Mouse (Mus musculus) neural tube, embryonic 13.5 days (tissue): ENCODE results near the gene Nfic. TPM values are rescaled to one million over a fixed set of nuclear protein-coding genes. Genes with fewer than 3 reads are reported as not detected.

Source experiments
- ATAC-seq: fragments of 200-750 bp; cut with Nextera tagmentation; 2 replicates; pipeline ENCODE4 v1.8.0; 2017; ENCODE audit warnings: low read depth, mild to moderate bottlenecking, moderate TSS enrichment, moderate library complexity
- H3K27ac ChIP-seq: fragments of 300-500 bp; sonication (generic); replicated peaks from 2 replicates; pipeline ENCODE4 v1.5.1; 2015; ENCODE audit warnings: moderate library complexity, mild to moderate bottlenecking, inconsistent platforms
- H3K27me3 ChIP-seq: fragments of 300-500 bp; sonication (generic); 2 replicates; pipeline ENCODE4 v1.6.1; 2015; ENCODE audit warnings: mild to moderate bottlenecking, inconsistent platforms
- H3K36me3 ChIP-seq: fragments of 300-500 bp; sonication (generic); 2 replicates; pipeline ENCODE4 v1.6.1; 2015; ENCODE audit warnings: mild to moderate bottlenecking, inconsistent platforms
- H3K4me1 ChIP-seq: fragments of 300-500 bp; sonication (generic); replicated peaks from 2 replicates; pipeline ENCODE4 v1.6.1; 2015; ENCODE audit warnings: inconsistent platforms
- H3K4me2 ChIP-seq: fragments of 300-500 bp; sonication (generic); 2 replicates; pipeline ENCODE4 v1.6.1; 2015; ENCODE audit warnings: inconsistent platforms, mild to moderate bottlenecking, moderate library complexity
- H3K4me3 ChIP-seq: fragments of 300-500 bp; sonication (generic); 2 replicates; pipeline ENCODE4 v1.5.1; 2015; ENCODE audit warnings: mild to moderate bottlenecking, inconsistent platforms
- H3K9ac ChIP-seq: fragments of 300-500 bp; sonication (generic); 2 replicates; pipeline ENCODE4 v1.6.1; 2015; ENCODE audit warnings: moderate library complexity, mild to moderate bottlenecking, inconsistent platforms
- H3K9me3 ChIP-seq: fragments of 300-500 bp; sonication (generic); 2 replicates; pipeline ENCODE4 v1.6.1; 2016; ENCODE audit warnings: inconsistent platforms
- WGBS: fragments of 180-500 bp; shearing (Covaris S2); methylation state at CpG from one replicate; pipeline ENCODE4 v1.1.7; 2015; 5-methylcytosine and 5-hydroxymethylcytosine counted together
- polyA plus RNA-seq: library from polyadenylated mRNA; unstranded; fragments of >200 nt; fragmentation: Nextera tagmentation; extraction: Ambion mirVana; gene quantifications from 2 replicates; pipeline ENCODE4 v1.2.1, GENCODE M21; 2015

The Nfic gene
- polyA plus RNA-seq, 1 experiment from 2014 or later: 27.1 TPM

- H3K4me2 ChIP-seq: peak overlapping the region; percentile 22; the same call in 1 of the 2 replicates
- no peaks in the 10 kb centered on the region for H3K9me3 ChIP-seq
- no peak for ATAC-seq
- peak overlapping the region; percentile 0; the same call in 1 of the 2 replicates for H3K9ac ChIP-seq
- no peak overlapping the region for H3K4me3 ChIP-seq
- 68% methylated on average over 9 of the region's 9 CpGs for WGBS
- H3K27me3 ChIP-seq: peaks cover 22% of the 10 kb centered on the region
- peak overlapping the region; percentile 88 for H3K27ac ChIP-seq
- H3K36me3 ChIP-seq: peaks cover 34% of the 10 kb centered on the region
- H3K4me1 ChIP-seq: peaks cover 100% of the 10 kb centered on the region
These were observed 44.5 kb downstream of the Nfic start for GRCm38 (mm10) chr10:81410981-81411380.

GRCm38 (mm10) chr10:81410350-81410749 lies 45.1 kb downstream of the Nfic start:
- Histone ChIP-seq H3K9ac (peak overlapping the region; percentile 14), H3K4me3 (no peak overlapping the region), H3K4me2 (peak overlapping the region; percentile 22; the same call in 1 of the 2 replicates), H3K27me3 (peaks cover 22% of the 10 kb centered on the region), H3K36me3 (peaks cover 40% of the 10 kb centered on the region), H3K4me1 (peaks cover 97% of the 10 kb centered on the region), H3K9me3 (no peaks in the 10 kb centered on the region), H3K27ac (peak overlapping the region; percentile 88)
- no peak for ATAC-seq
- WGBS: 64% methylated on average over 4 of the region's 4 CpGs

- no peaks in the 10 kb centered on the region for H3K9me3 ChIP-seq
- H3K36me3 ChIP-seq: peaks cover 42% of the 10 kb centered on the region
- 13% methylated on average over 8 of the region's 8 CpGs for WGBS
- peaks cover 87% of the 10 kb centered on the region for H3K4me1 ChIP-seq
- peak overlapping the region; percentile 1; the same call in 1 of the 2 replicates for H3K4me3 ChIP-seq
- peak overlapping the region; percentile 22; the same call in 1 of the 2 replicates for H3K4me2 ChIP-seq
- H3K27ac ChIP-seq: peak overlapping the region; percentile 61
- H3K9ac ChIP-seq: no peak overlapping the region; the same call in 1 of the 2 replicates
- H3K27me3 ChIP-seq: peaks cover 22% of the 10 kb centered on the region
- ATAC-seq: no peak
These were observed 46.1 kb downstream of the Nfic start for GRCm38 (mm10) chr10:81409330-81409729.

GRCm38 (mm10) chr10:81408871-81409291 lies 46.6 kb downstream of the Nfic start:
- Histone ChIP-seq H3K9me3 (no peaks in the 10 kb centered on the region), H3K36me3 (peaks cover 46% of the 10 kb centered on the region), H3K27me3 (peaks cover 22% of the 10 kb centered on the region), H3K4me2 (peak overlapping the region; percentile 22; the same call in 1 of the 2 replicates), H3K4me3 (no peak overlapping the region), H3K27ac (peak overlapping the region; percentile 61; the same call in 1 of the 2 replicates), H3K9ac (no peak overlapping the region), H3K4me1 (peaks cover 87% of the 10 kb centered on the region)
- ATAC-seq: peak; percentile 12; the same call in 1 of the 2 replicates
- WGBS: 18% methylated on average over 9 of the region's 9 CpGs

- Histone ChIP-seq H3K36me3 (peaks cover 49% of the 10 kb centered on the region), H3K4me3 (no peak overlapping the region), H3K27ac (peak overlapping the region; percentile 67; the same call in 1 of the 2 replicates), H3K4me2 (peak overlapping the region; percentile 49; the same call in 1 of the 2 replicates), H3K9ac (peak overlapping the region; percentile 38; the same call in 1 of the 2 replicates), H3K9me3 (no peaks in the 10 kb centered on the region), H3K27me3 (peaks cover 22% of the 10 kb centered on the region), H3K4me1 (peaks cover 87% of the 10 kb centered on the region)
- 36% methylated on average over 13 of the region's 13 CpGs for WGBS
- no peak for ATAC-seq
These were observed 47.1 kb downstream of the Nfic start for GRCm38 (mm10) chr10:81408424-81408729.

- peaks cover 48% of the 10 kb centered on the region for H3K36me3 ChIP-seq
- no peaks in the 10 kb centered on the region for H3K9me3 ChIP-seq
- peak overlapping the region; percentile 67 for H3K27ac ChIP-seq
- peak overlapping the region; percentile 49 for H3K4me2 ChIP-seq
- H3K4me3 ChIP-seq: peak overlapping the region; percentile 27
- no peak; the same call in 1 of the 2 replicates for ATAC-seq
- H3K9ac ChIP-seq: peak overlapping the region; percentile 61
- peaks cover 87% of the 10 kb centered on the region for H3K4me1 ChIP-seq
- 26% methylated on average over 31 of the region's 31 CpGs for WGBS
- H3K27me3 ChIP-seq: peaks cover 22% of the 10 kb centered on the region
These were observed 47.7 kb downstream of the Nfic start for GRCm38 (mm10) chr10:81407539-81408423.

- Histone ChIP-seq H3K27me3 (peaks cover 22% of the 10 kb centered on the region), H3K9me3 (no peaks in the 10 kb centered on the region), H3K4me1 (peaks cover 87% of the 10 kb centered on the region), H3K36me3 (peaks cover 42% of the 10 kb centered on the region), H3K4me3 (peak overlapping the region; percentile 27), H3K27ac (peak overlapping the region; percentile 67), H3K9ac (peak overlapping the region; percentile 61), H3K4me2 (peak overlapping the region; percentile 49)
- no peak for ATAC-seq
- 21% methylated on average over 24 of the region's 24 CpGs for WGBS
These were observed 48.7 kb downstream of the Nfic start for GRCm38 (mm10) chr10:81406504-81407440.

- H3K27me3 ChIP-seq: peaks cover 22% of the 10 kb centered on the region
- H3K4me2 ChIP-seq: peak overlapping the region; percentile 49; the same call in 1 of the 2 replicates
- no peak for ATAC-seq
- no peaks in the 10 kb centered on the region for H3K9me3 ChIP-seq
- WGBS: 42% methylated on average over 13 of the region's 13 CpGs
- H3K4me1 ChIP-seq: peaks cover 87% of the 10 kb centered on the region
- H3K36me3 ChIP-seq: peaks cover 43% of the 10 kb centered on the region
- H3K4me3 ChIP-seq: no peak overlapping the region
- H3K27ac ChIP-seq: peak overlapping the region; percentile 67; the same call in 1 of the 2 replicates
- no peak overlapping the region for H3K9ac ChIP-seq
These were observed 49.7 kb downstream of the Nfic start for GRCm38 (mm10) chr10:81405588-81406201.

- Histone ChIP-seq H3K36me3 (peaks cover 53% of the 10 kb centered on the region), H3K9ac (0 out of 2 replicates have a peak overlapping the region, but pooled peaks have one; percentile 26), H3K27ac (no peak overlapping the region; the same call in 1 of the 2 replicates), H3K9me3 (no peaks in the 10 kb centered on the region), H3K4me3 (no peak overlapping the region), H3K4me1 (peaks cover 87% of the 10 kb centered on the region), H3K4me2 (no peak overlapping the region), H3K27me3 (peaks cover 24% of the 10 kb centered on the region)
- 54% methylated on average over 17 of the region's 18 CpGs for WGBS
- ATAC-seq: no peak
These were observed 50.7 kb downstream of the Nfic start for GRCm38 (mm10) chr10:81404720-81405119.

GRCm38 (mm10) chr10:81404082-81404481 lies 51.4 kb downstream of the Nfic start:
- Histone ChIP-seq H3K4me3 (no peak overlapping the region), H3K27me3 (peaks cover 25% of the 10 kb centered on the region), H3K9me3 (no peaks in the 10 kb centered on the region), H3K4me1 (peaks cover 86% of the 10 kb centered on the region), H3K27ac (peak overlapping the region; percentile 95; the same call in 1 of the 2 replicates), H3K4me2 (no peak overlapping the region), H3K9ac (no peak overlapping the region), H3K36me3 (peaks cover 59% of the 10 kb centered on the region)
- WGBS: 15% methylated on average over 9 of the region's 9 CpGs
- ATAC-seq: no peak

GRCm38 (mm10) chr10:81403511-81403910 lies 51.9 kb downstream of the Nfic start:
- no peaks in the 10 kb centered on the region for H3K9me3 ChIP-seq
- 31% methylated on average over 10 of the region's 10 CpGs for whole genome bisulfite sequencing
- H3K9ac ChIP-seq: peak overlapping the region; percentile 55
- H3K36me3 ChIP-seq: peaks cover 59% of the 10 kb centered on the region
- H3K4me1 ChIP-seq: peaks cover 81% of the 10 kb centered on the region
- H3K4me2 ChIP-seq: no peak overlapping the region
- peaks cover 24% of the 10 kb centered on the region for H3K27me3 ChIP-seq
- H3K27ac ChIP-seq: peak overlapping the region; percentile 95
- no peak overlapping the region for H3K4me3 ChIP-seq
- no peak for ATAC-seq
